Mouse (Mus musculus): ENCODE measurements around the gene Rnasek. TPM values are rescaled to one million over a fixed set of nuclear protein-coding genes. Genes with fewer than 3 reads are reported as not detected.

The Rnasek gene
- polyA plus RNA-seq (2016; fragmentation: Nextera tagmentation; extraction: Ambion mirVana) = 96.4 and 106 TPM in 2 replicates

GRCm38 (mm10) chr11:70239541-70240279, at the start of gene Rnasek, which contains the start of gene Gm21988:
Gene Rnasek (minus strand): TSS chr11:70239842.
Gene Gm21988 (minus strand): TSS chr11:70239830.
- Histone ChIP-seq H3K9me3 (no peaks in the 10 kb centered on the region), H3K27ac (replicated peaks) (peak within 1 kb of the TSS; percentile 96), H3K36me3 (replicated peaks) (peaks cover 15% of the 10 kb centered on the region), H3K4me1 (peaks cover 47% of the 10 kb centered on the region), H3K27me3 (replicated peaks; ENCODE audit: low read depth, poor library complexity, severe bottlenecking) (no peaks in the 10 kb centered on the region), H3K4me3 (peak within 1 kb of the TSS; percentile 96)
- under 1% methylated on average over 34 of the region's 35 CpGs for WGBS
- peak; percentile 86 for DNase-seq (ENCODE audit: low spot score)

DNA sequence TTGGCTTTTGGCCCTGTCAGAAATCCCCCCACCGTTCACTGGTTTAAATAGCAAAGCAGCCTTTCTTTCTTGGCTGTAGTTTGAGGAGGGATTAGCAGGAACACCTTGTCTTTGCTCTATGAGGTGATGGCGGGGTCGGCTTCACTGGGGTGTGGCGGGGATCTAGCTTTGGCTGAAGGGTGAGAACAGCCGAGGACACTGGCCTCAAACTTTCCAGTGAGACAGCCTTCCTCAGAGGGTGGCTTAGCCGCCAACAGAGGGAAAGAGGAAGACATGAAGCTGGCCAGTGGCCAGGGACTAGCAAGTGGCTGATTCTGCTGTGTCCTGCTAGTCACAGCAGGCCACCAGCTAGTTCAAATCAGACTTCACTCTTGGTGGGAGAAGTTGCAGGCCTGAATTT, 49.6 kb upstream of the Rnasek start:
- Histone ChIP-seq H3K4me3 (no peak overlapping the region), H3K4me1 (peaks cover 11% of the 10 kb centered on the region), H3K36me3 (replicated peaks) (no peaks in the 10 kb centered on the region), H3K9me3 (no peaks in the 10 kb centered on the region), H3K27ac (replicated peaks) (no peak overlapping the region), H3K27me3 (replicated peaks; ENCODE audit: low read depth, poor library complexity, severe bottlenecking) (no peaks in the 10 kb centered on the region)
- DNase-seq (ENCODE audit: low spot score) = no peak
- WGBS = 45% methylated on average over 6 of the region's 6 CpGs

DNA sequence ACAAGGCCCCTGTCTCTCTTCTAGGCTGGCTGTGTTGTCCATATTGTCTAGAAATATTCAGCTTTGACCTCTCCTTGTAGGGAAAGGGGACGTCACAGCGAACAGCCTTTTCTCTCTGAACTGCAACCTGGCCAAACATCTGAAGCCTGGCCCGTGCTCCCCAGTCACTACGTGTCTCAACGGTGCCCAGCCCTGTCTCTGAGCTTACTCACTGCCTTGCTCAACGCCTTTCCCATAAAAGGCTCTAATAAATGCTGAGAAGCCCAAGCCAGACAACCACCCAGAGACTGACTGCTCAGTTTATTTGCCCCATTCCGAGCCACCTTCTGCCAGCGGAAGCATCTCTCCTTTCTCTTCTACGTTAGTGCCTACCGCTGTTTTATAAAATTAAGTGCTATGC, 48.5 kb upstream of the Rnasek start:
- 89% methylated on average over 10 of the region's 10 CpGs for WGBS
- H3K36me3 ChIP-seq (replicated peaks) = no peaks in the 10 kb centered on the region

GRCm38 (mm10) chr11:70285686-70286085, 46.0 kb upstream of the Rnasek start:
- no peak overlapping the region for H3K4me3 ChIP-seq
- H3K9me3 ChIP-seq = no peaks in the 10 kb centered on the region
- H3K4me1 ChIP-seq = peaks cover 3% of the 10 kb centered on the region
- no peaks in the 10 kb centered on the region for H3K36me3 ChIP-seq (replicated peaks)
- H3K27ac ChIP-seq (replicated peaks) = no peak overlapping the region
- no peaks in the 10 kb centered on the region for H3K27me3 ChIP-seq (replicated peaks; ENCODE audit: low read depth, poor library complexity, severe bottlenecking)
- 82% methylated on average over 5 of the region's 5 CpGs for whole genome bisulfite sequencing
- DNase-seq (ENCODE audit: low spot score) = no peak

More for the DNA sequence above, 48.5 kb upstream of the Rnasek start:
- Histone ChIP-seq H3K27me3 (replicated peaks; ENCODE audit: low read depth, poor library complexity, severe bottlenecking) (no peaks in the 10 kb centered on the region), H3K27ac (replicated peaks) (no peak overlapping the region), H3K9me3 (no peaks in the 10 kb centered on the region), H3K4me1 (peaks cover 11% of the 10 kb centered on the region), H3K4me3 (no peak overlapping the region)
- no peak for DNase-seq (ENCODE audit: low spot score)

DNA sequence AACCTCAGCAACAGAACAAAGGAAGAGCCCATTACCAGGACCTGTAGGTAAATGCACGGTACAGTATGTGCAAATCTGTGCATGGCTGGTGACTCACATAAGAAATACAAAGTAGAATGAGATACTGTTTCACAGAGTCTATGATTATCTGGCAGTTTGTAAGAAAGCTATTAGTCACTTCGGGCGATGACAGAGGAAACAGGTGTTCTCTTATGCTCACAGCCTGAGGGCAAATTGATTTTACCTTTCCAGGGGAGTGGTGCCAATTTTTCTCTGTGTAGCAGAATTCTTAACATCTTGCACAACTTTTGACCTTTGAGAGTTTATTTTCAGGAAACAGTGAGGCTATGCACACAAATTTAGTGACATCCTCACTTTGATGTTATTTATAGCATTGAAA, 45.1 kb upstream of the Rnasek start:
- Histone ChIP-seq H3K27me3 (replicated peaks; ENCODE audit: low read depth, poor library complexity, severe bottlenecking) (no peaks in the 10 kb centered on the region), H3K4me1 (0 out of 2 replicates have a peak, but pooled peaks cover 2% of the 10 kb centered on the region), H3K9me3 (no peaks in the 10 kb centered on the region), H3K4me3 (no peak overlapping the region), H3K27ac (replicated peaks) (no peak overlapping the region), H3K36me3 (replicated peaks) (no peaks in the 10 kb centered on the region)
- 75% methylated on average over 3 of the region's 3 CpGs for WGBS
- no peak for DNase-seq (ENCODE audit: low spot score)

GRCm38 (mm10) chr11:70283666-70284065, 44.0 kb upstream of the Rnasek start:
- 0 out of 2 replicates have a peak, but pooled peaks cover 2% of the 10 kb centered on the region for H3K4me1 ChIP-seq
- DNase-seq (ENCODE audit: low spot score) = no peak
- H3K36me3 ChIP-seq (replicated peaks) = no peaks in the 10 kb centered on the region
- H3K27me3 ChIP-seq (replicated peaks; ENCODE audit: low read depth, poor library complexity, severe bottlenecking) = no peaks in the 10 kb centered on the region
- WGBS = 84% methylated on average over 4 of the region's 4 CpGs
- H3K4me3 ChIP-seq = no peak overlapping the region
- H3K9me3 ChIP-seq = no peaks in the 10 kb centered on the region
- H3K27ac ChIP-seq (replicated peaks) = no peak overlapping the region

- no peaks in the 10 kb centered on the region for H3K36me3 ChIP-seq (replicated peaks)
- 0 out of 2 replicates have a peak, but pooled peaks cover 2% of the 10 kb centered on the region for H3K4me1 ChIP-seq
- WGBS = 71% methylated on average over 3 of the region's 3 CpGs
- no peak overlapping the region for H3K27ac ChIP-seq (replicated peaks)
- no peaks in the 10 kb centered on the region for H3K27me3 ChIP-seq (replicated peaks; ENCODE audit: low read depth, poor library complexity, severe bottlenecking)
- no peak overlapping the region for H3K4me3 ChIP-seq
- no peaks in the 10 kb centered on the region for H3K9me3 ChIP-seq
- no peak for DNase-seq (ENCODE audit: low spot score)
Measured at GRCm38 (mm10) chr11:70280441-70280840, 40.8 kb upstream of the Rnasek start.

DNA sequence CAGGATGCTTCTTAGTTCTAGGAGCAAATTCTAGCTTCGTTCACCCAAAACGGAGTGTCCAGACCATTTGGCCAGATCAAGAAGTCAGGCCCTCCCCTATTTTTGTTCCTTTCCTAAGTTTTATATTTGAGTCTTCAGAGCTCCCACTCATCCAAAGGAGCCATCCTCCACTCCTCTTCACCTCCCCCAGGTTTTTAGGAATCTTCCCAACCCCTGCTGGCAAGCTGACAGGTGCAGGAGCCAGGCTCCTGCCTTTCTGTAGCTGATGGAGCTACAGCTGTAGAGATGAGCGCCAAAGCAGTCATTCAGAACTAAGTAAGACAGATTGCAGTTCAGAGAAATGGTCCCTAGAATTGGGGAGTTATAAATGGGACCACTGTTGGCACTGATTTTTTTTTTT, 39.3 kb upstream of the Rnasek start:
- Histone ChIP-seq H3K4me3 (no peak overlapping the region), H3K27me3 (replicated peaks; ENCODE audit: low read depth, poor library complexity, severe bottlenecking) (no peaks in the 10 kb centered on the region), H3K4me1 (0 out of 2 replicates have a peak, but pooled peaks cover 2% of the 10 kb centered on the region), H3K36me3 (replicated peaks) (no peaks in the 10 kb centered on the region), H3K9me3 (no peaks in the 10 kb centered on the region), H3K27ac (replicated peaks) (no peak overlapping the region)
- 84% methylated on average over 3 of the region's 3 CpGs for WGBS
- no peak for DNase-seq (ENCODE audit: low spot score)

- no peaks in the 10 kb centered on the region for H3K4me1 ChIP-seq
- H3K9me3 ChIP-seq = no peaks in the 10 kb centered on the region
- H3K4me3 ChIP-seq = no peak overlapping the region
- DNase-seq (ENCODE audit: low spot score) = no peak
- no peak overlapping the region for H3K27ac ChIP-seq (replicated peaks)
- H3K36me3 ChIP-seq (replicated peaks) = no peaks in the 10 kb centered on the region
- H3K27me3 ChIP-seq (replicated peaks; ENCODE audit: low read depth, poor library complexity, severe bottlenecking) = no peaks in the 10 kb centered on the region
- WGBS = 83% methylated on average over 7 of the region's 7 CpGs
Measured at GRCm38 (mm10) chr11:70271641-70272040, 32.0 kb upstream of the Rnasek start.

DNA sequence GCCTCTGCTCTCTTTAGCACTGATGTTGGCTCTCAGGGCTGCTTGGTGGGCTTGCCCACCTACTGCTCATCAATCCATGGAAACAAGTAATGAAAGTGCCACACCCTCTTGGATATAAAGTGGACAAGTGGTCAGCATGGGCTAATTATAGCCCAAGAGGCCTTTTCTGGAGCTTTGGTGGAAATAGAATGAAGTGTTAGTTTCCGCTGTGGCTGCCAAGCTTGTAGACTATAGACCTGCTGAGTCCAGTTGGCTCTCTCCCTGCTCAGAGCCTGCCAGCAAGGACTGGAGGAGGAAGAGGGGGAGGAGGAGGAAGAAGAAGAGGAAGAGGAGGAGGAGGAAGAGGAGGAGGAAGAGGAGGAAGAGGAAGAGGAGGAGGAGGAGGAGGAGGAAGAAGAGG, 26.8 kb upstream of the Rnasek start:
- Histone ChIP-seq H3K27ac (replicated peaks) (no peak overlapping the region), H3K4me1 (no peaks in the 10 kb centered on the region), H3K36me3 (replicated peaks) (no peaks in the 10 kb centered on the region), H3K4me3 (no peak overlapping the region), H3K27me3 (replicated peaks; ENCODE audit: low read depth, poor library complexity, severe bottlenecking) (no peaks in the 10 kb centered on the region), H3K9me3 (no peaks in the 10 kb centered on the region)
- no peak for DNase-seq (ENCODE audit: low spot score)
- WGBS = 83% methylated on average over 1 of the region's 1 CpGs

- WGBS = 78% methylated on average over 4 of the region's 4 CpGs
- Histone ChIP-seq H3K27ac (replicated peaks) (no peak overlapping the region), H3K36me3 (replicated peaks) (no peaks in the 10 kb centered on the region), H3K4me1 (no peaks in the 10 kb centered on the region), H3K9me3 (no peaks in the 10 kb centered on the region), H3K4me3 (no peak overlapping the region), H3K27me3 (replicated peaks; ENCODE audit: low read depth, poor library complexity, severe bottlenecking) (no peaks in the 10 kb centered on the region)
- DNase-seq (ENCODE audit: low spot score) = no peak
Measured at GRCm38 (mm10) chr11:70265819-70266218, 26.2 kb upstream of the Rnasek start.

DNA sequence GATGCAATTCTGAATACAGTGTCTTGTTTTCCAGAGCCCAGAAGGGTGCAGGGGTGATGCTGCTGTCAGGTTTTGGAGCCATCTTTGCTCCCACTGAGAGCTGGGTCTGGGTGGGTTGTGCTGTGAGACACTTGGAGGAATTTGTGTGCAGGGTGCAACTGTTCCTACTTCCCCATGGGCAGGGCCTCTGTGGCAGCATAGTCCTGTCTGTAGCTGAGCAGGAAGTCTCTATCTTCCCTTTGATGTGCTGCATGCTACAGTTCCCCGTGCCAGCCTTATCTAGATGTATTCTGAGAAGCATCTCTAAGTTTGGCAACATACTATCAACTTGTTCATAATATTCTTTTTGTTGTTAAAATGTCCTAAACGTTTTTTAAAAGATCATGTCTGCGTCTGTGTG, 25.6 kb upstream of the Rnasek start:
- DNase-seq (ENCODE audit: low spot score) = no peak
- no peaks in the 10 kb centered on the region for H3K9me3 ChIP-seq
- H3K27ac ChIP-seq (replicated peaks) = no peak overlapping the region
- no peaks in the 10 kb centered on the region for H3K27me3 ChIP-seq (replicated peaks; ENCODE audit: low read depth, poor library complexity, severe bottlenecking)
- H3K4me3 ChIP-seq = no peak overlapping the region
- H3K36me3 ChIP-seq (replicated peaks) = no peaks in the 10 kb centered on the region
- no peaks in the 10 kb centered on the region for H3K4me1 ChIP-seq
- WGBS = 67% methylated on average over 3 of the region's 3 CpGs

GRCm38 (mm10) chr11:70259035-70259434, 19.4 kb upstream of the Rnasek start:
- H3K4me1 ChIP-seq = peaks cover 16% of the 10 kb centered on the region
- no peak overlapping the region for H3K4me3 ChIP-seq
- no peak for DNase-seq (ENCODE audit: low spot score)
- no peaks in the 10 kb centered on the region for H3K36me3 ChIP-seq (replicated peaks)
- 96% methylated on average over 4 of the region's 4 CpGs for WGBS
- H3K9me3 ChIP-seq = no peaks in the 10 kb centered on the region
- H3K27ac ChIP-seq (replicated peaks) = no peak overlapping the region
- H3K27me3 ChIP-seq (replicated peaks; ENCODE audit: low read depth, poor library complexity, severe bottlenecking) = peaks cover 26% of the 10 kb centered on the region
